Mouse (Mus musculus): ENCODE data around the gene Itga6.

GRCm38 (mm10) chr2:71863531-71864173, 118.2 kb downstream of the Itga6 start:
- TF ChIP-seq CTCF (IDR thresholded peaks at IDR 0.05; ENCODE audit: low read depth, low read length) (no peak), POLR2A (IDR thresholded peaks at IDR 0.05; ENCODE audit: borderline replicate concordance, low read depth, low read length) (no peak)
